Mouse (Mus musculus) limb, embryonic 14.5 days (tissue): ENCODE data around the gene C1qc. TPM values are rescaled to one million over a fixed set of nuclear protein-coding genes. Genes with fewer than 3 reads are reported as not detected.

Experiments
- ATAC-seq: fragments of 200-750 bp; cut with Nextera tagmentation; 2 replicates; pipeline ENCODE4 v1.8.0; 2017; ENCODE audit warnings: low read depth, moderate number of reproducible peaks, moderate TSS enrichment; ENCODE audit not compliant: low FRiP score
- DNase-seq: peaks from one replicate; pipeline ENCODE4 v3.0.0-alpha.2; 2015; ENCODE audit warnings: low spot score
- H3K27ac ChIP-seq: fragments of 300-500 bp; sonication (generic); replicated peaks from 2 replicates; pipeline ENCODE4 v1.5.1; 2014; ENCODE audit warnings: low read depth, mild to moderate bottlenecking, low read length, moderate library complexity, mixed read lengths
- H3K27me3 ChIP-seq: fragments of 300-500 bp; sonication (generic); 2 replicates; pipeline ENCODE4 v1.6.1; 2014; ENCODE audit warnings: low read length, mixed read lengths; ENCODE audit not compliant: control insufficient read depth, insufficient read depth
- H3K36me3 ChIP-seq: fragments of 300-500 bp; sonication (generic); 2 replicates; pipeline ENCODE4 v1.6.1; 2014; ENCODE audit warnings: mild to moderate bottlenecking, low read length, moderate library complexity, mixed read lengths; ENCODE audit not compliant: control insufficient read depth, insufficient read depth
- H3K4me1 ChIP-seq: fragments of 300-500 bp; sonication (generic); 2 replicates; pipeline ENCODE4 v1.6.1; 2014; ENCODE audit warnings: antibody characterized with exemption, low read length, mixed read lengths; ENCODE audit not compliant: control insufficient read depth, insufficient read depth
- H3K4me2 ChIP-seq: fragments of 300-500 bp; sonication (generic); replicated peaks from 2 replicates; pipeline ENCODE4 v1.6.1; 2014; ENCODE audit warnings: low read depth, mild to moderate bottlenecking, low read length, moderate library complexity; ENCODE audit not compliant: severe bottlenecking
- H3K4me3 ChIP-seq: fragments of 300-500 bp; sonication (generic); replicated peaks from 2 replicates; pipeline ENCODE4 v1.5.1; 2014; ENCODE audit warnings: low read length
- H3K9ac ChIP-seq: fragments of 300-500 bp; sonication (generic); 2 replicates; pipeline ENCODE4 v1.6.1; 2014; ENCODE audit warnings: mild to moderate bottlenecking, low read depth, low read length, moderate library complexity; ENCODE audit not compliant: severe bottlenecking
- H3K9me3 ChIP-seq: fragments of 300-500 bp; sonication (generic); 2 replicates; pipeline ENCODE4 v1.6.1; 2016; ENCODE audit warnings: low read length; ENCODE audit not compliant: control insufficient read depth
- POLR2A ChIP-seq: fragments of 200-500 bp; IDR thresholded peaks from 2 replicates; pipeline ENCODE4 v1.8.0; 2012; ENCODE audit warnings: inconsistent platforms, mild to moderate bottlenecking, moderate library complexity, borderline replicate concordance; ENCODE audit not compliant: insufficient read depth, insufficient read length; ENCODE audit errors: extremely low read depth
- WGBS: fragments of 180-500 bp; shearing (Covaris S2); extraction: QIAGEN DNeasy Blood & Tissue Kit; methylation state at CpG from one replicate; pipeline ENCODE4 v1.1.7; 2014; 5-methylcytosine and 5-hydroxymethylcytosine counted together
- polyA plus RNA-seq, 2 experiments: library from polyadenylated mRNA; depleted of rRNA in 1 of 2; stranded (reverse) in 1 of 2; unstranded in 1 of 2; fragments of >200 nt; fragmentation: Nextera tagmentation in 1 of 2; extraction: Ambion mirVana in 1 of 2; gene quantifications; 2 replicates each; pipeline versions ENCODE4 v1.2.1 to v1.2.3; 2012 to 2014

C1qc gene
- polyA plus RNA-seq, 2 experiments, result 36.7 to 40.5 TPM

DNA sequence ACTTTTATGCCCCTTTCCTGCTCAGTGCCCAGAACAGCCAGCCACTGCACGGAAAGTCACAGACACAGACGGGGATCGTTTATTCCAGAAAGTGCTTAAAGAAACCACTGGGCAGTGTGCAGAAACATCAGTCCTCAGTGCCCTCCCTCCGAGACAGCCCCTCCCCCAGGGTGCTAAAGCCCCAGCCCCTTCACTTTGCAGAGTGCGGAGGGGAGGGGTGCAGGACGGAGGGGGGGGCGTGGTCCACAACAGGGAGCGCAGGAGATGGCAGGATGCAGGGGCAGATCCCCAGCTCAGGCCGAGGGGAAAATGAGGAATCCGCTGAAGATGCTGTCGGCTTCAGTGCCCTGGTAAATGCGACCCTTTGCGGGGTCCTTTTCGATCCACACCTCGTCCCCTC, 3.0 kb upstream of the C1qc start:
- no peaks in the 10 kb centered on the region for H3K9me3 ChIP-seq
- no peak for DNase-seq
- H3K36me3 ChIP-seq, result no peaks in the 10 kb centered on the region
- H3K4me1 ChIP-seq, result no peaks in the 10 kb centered on the region
- no peak for ATAC-seq
- no peak for TF ChIP-seq POLR2A
- H3K4me2 ChIP-seq, result no peak overlapping the region
- no peak overlapping the region for H3K27ac ChIP-seq
- peak overlapping the region; percentile 28; the same call in 1 of the 2 replicates for H3K9ac ChIP-seq
- H3K4me3 ChIP-seq, result no peak overlapping the region
- H3K27me3 ChIP-seq, result peaks cover 26% of the 10 kb centered on the region; the same call in 1 of the 2 replicates
- 5% methylated on average over 12 of the region's 15 CpGs for WGBS

DNA sequence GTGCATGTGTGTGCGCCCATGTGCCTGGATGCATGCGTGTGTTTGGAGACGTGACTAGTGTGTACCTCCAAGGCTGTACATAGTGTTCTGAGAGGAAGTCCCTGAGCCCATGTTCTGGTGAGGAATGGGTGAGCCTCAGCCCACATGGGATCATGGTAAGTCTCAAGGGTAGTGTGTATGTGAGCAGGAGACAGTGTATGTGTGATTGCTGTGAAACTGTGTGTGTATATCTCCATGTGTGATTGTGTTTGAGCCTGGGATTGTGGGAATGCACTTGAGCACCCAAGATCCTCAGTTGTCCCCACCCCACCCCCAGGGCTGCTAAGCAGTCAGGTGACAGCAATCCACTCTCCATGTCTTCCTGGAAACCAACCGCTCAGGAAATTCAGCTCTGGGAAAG, 2.0 kb upstream of the C1qc start:
- peaks cover 26% of the 10 kb centered on the region; the same call in 1 of the 2 replicates for H3K27me3 ChIP-seq
- 65% methylated on average over 4 of the region's 4 CpGs for WGBS
- no peak overlapping the region for H3K27ac ChIP-seq
- H3K36me3 ChIP-seq, result no peaks in the 10 kb centered on the region
- DNase-seq (no peak), ATAC-seq (no peak)
- no peak for TF ChIP-seq POLR2A
- H3K4me2 ChIP-seq, result no peak overlapping the region
- no peaks in the 10 kb centered on the region for H3K9me3 ChIP-seq
- H3K9ac ChIP-seq, result no peak overlapping the region
- no peaks in the 10 kb centered on the region for H3K4me1 ChIP-seq
- H3K4me3 ChIP-seq, result no peak overlapping the region

GRCm38 (mm10) chr4:136893691-136894543, 1.1 kb upstream of the C1qc start:
- Histone ChIP-seq H3K9ac (no peak overlapping the region), H3K4me2 (no peak overlapping the region), H3K4me3 (no peak overlapping the region), H3K9me3 (no peaks in the 10 kb centered on the region), H3K36me3 (no peaks in the 10 kb centered on the region), H3K27me3 (peaks cover 26% of the 10 kb centered on the region; the same call in 1 of the 2 replicates), H3K27ac (no peak overlapping the region), H3K4me1 (no peaks in the 10 kb centered on the region)
- ATAC-seq (no peak), DNase-seq (no peak)
- WGBS, result 8% methylated on average over 9 of the region's 9 CpGs
- no peak for TF ChIP-seq POLR2A

DNA sequence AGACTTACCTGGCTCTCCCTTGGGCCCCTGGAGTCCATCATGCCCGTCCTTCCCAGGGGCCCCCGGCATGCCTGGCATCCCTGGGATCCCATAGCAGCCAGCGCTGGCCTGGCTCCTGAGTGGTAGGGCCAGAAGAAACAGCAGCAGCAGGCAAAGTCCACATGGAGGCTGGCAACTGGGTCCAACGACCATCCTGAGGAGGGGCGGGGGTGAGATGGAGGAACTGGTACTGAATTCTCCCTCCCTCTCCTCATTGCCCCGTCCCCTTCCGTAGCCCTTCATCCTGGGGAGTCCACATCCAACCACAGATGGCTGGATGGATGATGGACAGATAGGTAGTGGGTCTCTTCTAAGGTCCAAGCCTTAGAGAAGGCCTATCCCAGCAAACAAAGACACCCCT, 494 bp downstream of the C1qc start:
- 50% methylated on average over 5 of the region's 7 CpGs for WGBS

DNA sequence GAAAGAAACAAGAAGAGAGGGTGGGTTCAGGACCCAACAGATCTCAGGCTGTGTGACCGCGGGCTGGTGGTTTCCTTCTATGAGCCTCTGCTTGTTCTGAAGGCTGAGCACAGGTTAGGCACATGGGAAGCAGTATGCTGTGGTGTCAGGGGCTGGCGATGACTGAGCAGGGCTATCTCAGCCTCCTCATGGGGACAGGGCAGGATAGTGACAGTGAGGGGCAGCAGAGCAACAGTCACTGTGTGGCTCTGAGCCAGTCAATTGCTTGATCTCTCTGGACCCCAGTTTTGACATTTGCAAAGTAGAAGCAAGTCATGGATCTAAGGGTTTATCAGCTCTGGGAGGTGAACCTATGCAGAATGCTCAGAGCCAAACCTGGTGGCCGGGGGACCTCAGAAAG, 1.8 kb downstream of the C1qc start:
- Histone ChIP-seq H3K4me2 (no peak overlapping the region), H3K27ac (no peak overlapping the region), H3K9me3 (no peaks in the 10 kb centered on the region), H3K9ac (no peak overlapping the region), H3K4me1 (no peaks in the 10 kb centered on the region), H3K36me3 (no peaks in the 10 kb centered on the region), H3K4me3 (no peak overlapping the region), H3K27me3 (peaks cover 17% of the 10 kb centered on the region; the same call in 1 of the 2 replicates)
- 90% methylated on average over 4 of the region's 4 CpGs for WGBS
- no peak for TF ChIP-seq POLR2A
- no peak for ATAC-seq
- no peak for DNase-seq

More for the DNA sequence above, 494 bp downstream of the C1qc start:
- Histone ChIP-seq H3K27me3 (peaks cover 26% of the 10 kb centered on the region; the same call in 1 of the 2 replicates), H3K9ac (no peak overlapping the region), H3K4me3 (no peak overlapping the region), H3K36me3 (no peaks in the 10 kb centered on the region), H3K4me1 (no peaks in the 10 kb centered on the region), H3K27ac (no peak overlapping the region), H3K9me3 (no peaks in the 10 kb centered on the region), H3K4me2 (no peak overlapping the region)
- DNase-seq (no peak), ATAC-seq (no peak)
- TF ChIP-seq POLR2A, result no peak
